Mouse (Mus musculus): Measurements from ENCODE around the gene Gm44790.
A peak's percentile ranks its signal among the peaks of the same experiment; 100 is the strongest.

GRCm38 (mm10) chr6:86403728-86404099 is 22.7 kb upstream of the Gm44790 start:
- TF ChIP-seq HCFC1 (IDR thresholded peaks at IDR 0.05; ENCODE audit: borderline replicate concordance, insufficient read depth, low read length) (no peak), CHD2 (IDR thresholded peaks at IDR 0.05; ENCODE audit: low read depth, low read length) (no peak), ZNF384 (IDR thresholded peaks at IDR 0.05; ENCODE audit: low read depth, low read length) (no peak), MAFK (IDR thresholded peaks at IDR 0.05; ENCODE audit: insufficient read depth, low read depth, low read length) (peak; percentile 89)

All from ES-E14 (cell line).